Comparison of ENCODE assay signal across 7 mouse cellular contexts in the genomic region with DNA sequence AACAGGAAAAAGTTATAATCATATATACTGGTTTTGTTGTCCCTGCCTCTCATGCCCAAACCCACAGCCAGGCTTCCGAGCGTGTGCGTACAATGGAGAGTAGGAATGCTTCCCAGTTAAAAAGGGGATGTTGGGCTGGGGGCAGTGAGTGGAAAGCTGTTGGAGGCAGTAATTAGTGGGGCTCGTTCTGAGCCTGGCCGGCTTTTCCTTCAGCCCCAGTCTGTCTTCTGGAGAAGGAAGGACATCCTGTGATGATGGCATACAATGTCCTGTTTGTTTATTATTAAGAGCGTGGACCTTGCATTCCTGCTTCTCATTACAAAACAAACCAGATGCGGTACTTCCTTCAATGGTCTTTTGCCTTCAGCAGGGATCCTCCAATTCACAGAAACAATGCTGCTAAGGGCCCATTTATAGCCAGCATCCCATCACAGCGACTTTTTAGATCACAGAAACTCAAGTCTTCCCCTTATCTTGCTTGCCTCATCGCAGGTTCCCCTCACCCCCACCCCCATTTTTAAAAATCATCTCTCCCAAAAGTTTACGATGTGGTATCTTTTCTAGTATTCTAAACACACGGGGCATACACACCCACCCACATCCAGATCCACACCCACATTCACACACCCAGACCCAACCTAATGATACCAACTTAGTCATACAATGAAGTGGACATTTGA.
DNase-seq lines count a peak whose midpoint lies in the region; ATAC-seq and TF ChIP-seq lines count a peak whose summit lies in the region.

No protein-coding gene starts in this region.

- H3K36me3 ChIP-seq in E14TG2a.4 (ENCODE audit: insufficient read depth, low read length) = peaks cover 9% of the 10 kb centered on the region
- no peaks in the 10 kb centered on the region for H3K36me3 ChIP-seq in heart, postnatal 0 days (replicated peaks; ENCODE audit: control insufficient read depth, insufficient read depth, low read length)

- peak overlapping the region; percentile 97 for H3K4me2 ChIP-seq in heart, postnatal 0 days (ENCODE audit: low read depth, low read length)

- no peak for TF ChIP-seq CTCF in E14TG2a.4 (conservative IDR thresholded peaks at IDR 0.05; ENCODE audit: low read length)
- TF ChIP-seq CTCF in bone marrow macrophage, adult 2 months (IDR thresholded peaks at IDR 0.05; ENCODE audit: low read depth, low read length) = no peak
- TF ChIP-seq CTCF in heart, postnatal 0 days (IDR thresholded peaks at IDR 0.05; ENCODE audit: low read depth) = no peak

- no peaks in the 10 kb centered on the region for H3K9me3 ChIP-seq in E14TG2a.4 (ENCODE audit: low read length)
- H3K9me3 ChIP-seq in heart, postnatal 0 days (replicated peaks; ENCODE audit: control insufficient read depth, low read length) = no peaks in the 10 kb centered on the region

- ATAC-seq in heart, postnatal 0 days (ENCODE audit: insufficient read depth, low read depth) = no peak

- TF ChIP-seq POLR2A in bone marrow macrophage, adult 2 months (IDR thresholded peaks at IDR 0.05; ENCODE audit: borderline replicate concordance, low read depth, low read length) = no peak

- 18% methylated on average over 11 of the region's 11 CpGs for WGBS in heart, postnatal 0 days

- H3K27me3 ChIP-seq in E14TG2a.4 (ENCODE audit: insufficient read depth, low read length) = peaks cover 27% of the 10 kb centered on the region
- peaks cover 29% of the 10 kb centered on the region for H3K27me3 ChIP-seq in heart, postnatal 0 days (ENCODE audit: control insufficient read depth, insufficient read depth, low read length)

- intact Hi-C loops in gastrocnemius, postnatal 14 days (cut with DNase I; ENCODE audit: low total_unique reads) = no loop called here

- peaks cover 75% of the 10 kb centered on the region for H3K4me1 ChIP-seq in E14TG2a.4 (replicated peaks; ENCODE audit: low read depth, low read length)
- H3K4me1 ChIP-seq in bone marrow macrophage, adult 2 months (ENCODE audit: control insufficient read depth, insufficient read depth, low read length) = peaks cover 16% of the 10 kb centered on the region
- H3K4me1 ChIP-seq in heart, postnatal 0 days (ENCODE audit: control insufficient read depth, insufficient read depth) = peaks cover 11% of the 10 kb centered on the region; the same call in 1 of the 2 replicates

- peak overlapping the region; percentile 83 for H3K4me3 ChIP-seq in E14TG2a.4 (replicated peaks; ENCODE audit: low read length)
- H3K4me3 ChIP-seq in bone marrow macrophage, adult 2 months (ENCODE audit: insufficient read depth, low read length) = peak overlapping the region; percentile 78
- H3K4me3 ChIP-seq in heart, postnatal 0 days (ENCODE audit: low read depth, low read length) = peak overlapping the region; percentile 69

- no peak overlapping the region; the same call in 1 of the 2 replicates for H3K9ac ChIP-seq in heart, postnatal 0 days (replicated peaks; ENCODE audit: low read depth, low read length)

- TF ChIP-seq EP300 in heart, postnatal 0 days (IDR thresholded peaks at IDR 0.05; ENCODE audit: low read depth) = no peak

- peak overlapping the region; percentile 72 for H3K27ac ChIP-seq in bone marrow macrophage, adult 2 months (ENCODE audit: insufficient read depth, low read depth, low read length)
- H3K27ac ChIP-seq in heart, postnatal 0 days (ENCODE audit: low read depth) = peak overlapping the region; percentile 56; the same call in 1 of the 2 replicates

- no peak for DNase-seq in heart, postnatal 0 days (ENCODE audit: low spot score)
- DNase-seq in lung, postnatal 10 days = peak; percentile 28
- no peak for DNase-seq in gastrocnemius, postnatal 14 days
- DNase-seq in frontal cortex, postnatal 36 days (ENCODE audit: low spot score in 2 of 2) = no peak
- no peak for DNase-seq in adrenal gland, postnatal 25 days
